Mouse (Mus musculus) CH12.LX (cell line): ENCODE data around the gene Jaml.

Experiments used
- JUND ChIP-seq: conservative IDR thresholded peaks from 2 replicates; pipeline ENCODE4 v1.6.1; 2011; ENCODE audit warnings: low read depth, low read length, improper control_type of control experiment
- POLR2A ChIP-seq: IDR thresholded peaks from 2 replicates; pipeline ENCODE4 v1.6.1; 2011; ENCODE audit warnings: low read depth, mild to moderate bottlenecking, improper control_type of control experiment, low read length
- USF1 ChIP-seq: IDR thresholded peaks from 2 replicates; pipeline ENCODE4 v1.6.1; 2014; ENCODE audit warnings: low read depth, mild to moderate bottlenecking, inconsistent platforms, low read length, improper control_type of control experiment

DNA sequence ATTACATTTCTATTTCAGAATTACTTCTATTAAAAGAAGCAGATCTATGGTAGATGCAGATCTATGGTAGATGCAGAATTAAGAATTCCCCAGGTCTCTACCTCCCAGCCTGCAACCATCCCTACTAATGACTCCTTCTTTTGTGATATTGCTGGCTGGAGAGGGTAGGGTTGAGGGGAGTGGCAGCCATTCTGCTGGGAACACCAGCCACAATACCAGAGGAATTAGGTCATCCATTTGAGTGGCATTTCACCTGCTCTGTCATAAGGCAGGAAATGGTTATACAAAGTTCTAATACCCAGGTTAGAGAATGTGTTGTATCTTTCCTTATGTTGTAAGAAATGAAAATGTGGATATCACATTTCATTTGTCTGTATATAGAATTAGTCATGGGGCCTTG is 9.1 kb downstream of the Jaml start:
- TF ChIP-seq POLR2A (no peak), USF1 (no peak), JUND (no peak)
